Mouse (Mus musculus) stomach, postnatal 0 days (tissue): ENCODE results near the gene Eif2a. TPM values are rescaled to one million over a fixed set of nuclear protein-coding genes. Genes with fewer than 3 reads are reported as not detected.
A peak's percentile ranks its signal among the peaks of the same experiment; 100 is the strongest.

ENCODE experiments used
- ATAC-seq: fragments of 200-750 bp; cut with Nextera tagmentation; 2 replicates; pipeline ENCODE4 v1.8.0; 2017; ENCODE audit not compliant: low FRiP score, low TSS enrichment
- DNase-seq: peaks from one replicate; pipeline ENCODE4 v3.0.0-alpha.2; 2016; ENCODE audit warnings: low spot score
- H3K27ac ChIP-seq: fragments of 300-500 bp; sonication (generic); replicated peaks from 2 replicates; pipeline ENCODE4 v1.5.1; 2014; ENCODE audit warnings: mild to moderate bottlenecking, control low read depth
- H3K27me3 ChIP-seq: fragments of 300-500 bp; sonication (generic); 2 replicates; pipeline ENCODE4 v1.6.1; 2014; ENCODE audit warnings: low read length; ENCODE audit not compliant: control insufficient read depth, insufficient read depth
- H3K36me3 ChIP-seq: fragments of 300-500 bp; sonication (generic); 2 replicates; pipeline ENCODE4 v1.6.1; 2014; ENCODE audit warnings: low read length, mixed read lengths; ENCODE audit not compliant: control insufficient read depth, insufficient read depth
- H3K4me1 ChIP-seq: fragments of 300-500 bp; sonication (generic); replicated peaks from 2 replicates; pipeline ENCODE4 v1.6.1; 2014; ENCODE audit warnings: antibody characterized with exemption; ENCODE audit not compliant: control insufficient read depth, insufficient read depth
- H3K4me2 ChIP-seq: fragments of 300-500 bp; sonication (generic); replicated peaks from 2 replicates; pipeline ENCODE4 v1.6.1; 2014; ENCODE audit warnings: low read depth, mild to moderate bottlenecking, control low read depth, moderate library complexity
- H3K4me3 ChIP-seq: fragments of 300-500 bp; sonication (generic); 2 replicates; pipeline ENCODE4 v1.5.1; 2014; ENCODE audit warnings: low read depth, low read length, control low read depth
- H3K9ac ChIP-seq: fragments of 300-500 bp; sonication (generic); 2 replicates; pipeline ENCODE4 v1.6.1; 2014; ENCODE audit warnings: mild to moderate bottlenecking, low read length, control low read depth, mixed read lengths
- H3K9me3 ChIP-seq: fragments of 300-500 bp; sonication (generic); 2 replicates; pipeline ENCODE4 v1.6.1; 2016; ENCODE audit warnings: low read length; ENCODE audit not compliant: control insufficient read depth
- CTCF ChIP-seq: IDR thresholded peaks from 2 replicates; pipeline ENCODE4 v1.5.1; 2016; ENCODE audit warnings: antibody characterized with exemption, low read depth, mild to moderate bottlenecking, moderate library complexity
- EP300 ChIP-seq: optimal IDR thresholded peaks from 2 replicates; pipeline ENCODE3; 2016; ENCODE audit warnings: antibody characterized with exemption
- WGBS: fragments of 180-500 bp; shearing (Covaris S2); extraction: QIAGEN DNeasy Blood & Tissue Kit; methylation state at CpG from one replicate; pipeline ENCODE4 v1.1.7; 2014; 5-methylcytosine and 5-hydroxymethylcytosine counted together
- polyA plus RNA-seq: library from polyadenylated mRNA; unstranded; fragments of >200 nt; fragmentation: Nextera tagmentation; extraction: Ambion mirVana; gene quantifications from 2 replicates; pipeline ENCODE4 v1.2.1, GENCODE M21; 2015

Gene Eif2a
- polyA plus RNA-seq, 1 experiment from 2014 or later: 28.4 TPM

DNA sequence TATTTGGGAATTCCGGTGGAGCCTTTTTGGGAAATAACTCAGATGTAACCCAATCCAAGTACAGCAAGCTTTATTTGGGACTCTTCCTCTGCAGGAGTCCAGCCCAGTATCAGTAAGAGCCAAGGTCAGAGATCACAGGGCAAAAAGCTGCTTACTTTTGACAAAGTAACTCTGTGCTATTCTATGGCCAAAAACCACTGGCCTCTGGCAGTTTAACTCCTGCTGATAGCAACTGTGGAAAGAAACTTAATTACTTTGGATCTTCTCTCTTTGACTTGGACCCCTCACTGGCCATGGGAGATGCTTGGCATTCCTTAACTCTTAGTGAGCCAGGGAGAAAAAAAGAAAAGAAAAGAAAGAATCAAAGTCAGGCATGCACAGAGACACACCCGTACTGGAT, 35.8 kb downstream of the Eif2a start:
- H3K36me3 ChIP-seq: no peaks in the 10 kb centered on the region
- H3K4me3 ChIP-seq: no peak overlapping the region
- H3K9me3 ChIP-seq: no peaks in the 10 kb centered on the region
- no peaks in the 10 kb centered on the region for H3K4me1 ChIP-seq
- no peak overlapping the region for H3K9ac ChIP-seq
- ATAC-seq (no peak), DNase-seq (no peak)
- TF ChIP-seq EP300: no peak
- no peak overlapping the region for H3K27ac ChIP-seq
- WGBS: 40% methylated on average over 2 of the region's 2 CpGs
- H3K4me2 ChIP-seq: no peak overlapping the region
- no peaks in the 10 kb centered on the region for H3K27me3 ChIP-seq

DNA sequence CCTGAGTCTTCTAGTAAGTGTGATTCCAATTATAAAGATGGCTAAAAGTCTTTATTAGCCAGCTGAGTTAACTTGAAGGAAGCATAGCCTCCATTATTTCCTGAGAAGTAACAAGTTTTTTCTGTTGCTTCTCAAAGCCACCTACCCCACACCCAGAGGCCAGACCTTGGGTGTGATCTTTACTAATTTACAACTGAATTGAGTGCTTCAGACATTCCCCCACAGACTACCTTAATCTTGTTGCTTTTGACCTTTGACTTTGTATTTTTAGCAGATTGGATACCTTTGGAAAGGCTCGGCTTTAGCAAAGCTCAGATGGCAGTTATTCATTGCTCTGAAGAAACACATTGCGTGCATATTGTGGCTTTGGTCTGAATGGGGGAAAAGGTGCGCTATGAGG, 45.2 kb downstream of the Eif2a start:
- no peaks in the 10 kb centered on the region for H3K9me3 ChIP-seq
- TF ChIP-seq CTCF (no peak), EP300 (no peak)
- no peak overlapping the region for H3K4me3 ChIP-seq

DNA sequence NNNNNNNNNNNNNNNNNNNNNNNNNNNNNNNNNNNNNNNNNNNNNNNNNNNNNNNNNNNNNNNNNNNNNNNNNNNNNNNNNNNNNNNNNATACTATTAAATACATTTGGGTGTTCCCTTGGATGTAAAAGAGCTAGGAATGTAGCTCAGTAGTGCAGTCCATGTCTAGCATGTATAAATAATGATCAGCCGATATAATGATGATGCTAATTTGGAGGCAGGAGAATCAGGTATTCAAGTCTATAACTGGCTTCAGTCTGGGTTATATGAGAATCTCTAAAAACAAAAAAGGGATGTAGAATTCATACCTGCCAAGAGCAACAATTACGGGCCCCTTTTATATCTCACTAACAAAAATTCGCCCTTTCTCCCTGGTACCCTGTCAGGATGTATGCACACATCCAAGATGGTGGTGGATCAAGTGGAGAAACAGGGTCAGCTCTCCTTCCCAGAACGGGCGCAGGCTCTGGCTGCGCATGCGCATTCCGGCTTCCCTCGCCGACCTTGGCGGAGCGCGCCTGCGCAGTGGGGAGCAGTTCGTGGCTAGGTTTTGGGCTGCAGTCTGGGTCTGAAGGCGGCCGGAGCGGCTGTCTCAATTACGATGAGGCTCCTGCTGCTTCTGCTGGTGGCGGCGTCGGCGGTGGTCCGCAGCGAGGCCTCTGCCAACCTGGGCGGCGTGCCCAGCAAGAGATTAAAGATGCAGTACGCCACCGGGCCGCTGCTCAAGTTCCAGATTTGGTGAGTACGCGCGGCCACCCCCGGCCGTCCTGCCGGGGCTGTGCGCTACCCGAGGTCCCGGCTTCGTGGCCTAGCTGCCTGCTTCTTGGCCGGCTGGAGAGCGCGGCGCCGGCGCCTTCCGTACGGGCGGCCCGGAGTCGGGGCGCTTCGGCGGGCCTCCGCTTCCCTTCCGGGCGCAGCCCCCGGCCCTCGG, 50.8 kb downstream of the Eif2a start, which contains the start of gene Selenot:
Selenot (plus strand) TSS at position 500 of the 930 bp plus-strand sequence.
- H3K4me1 ChIP-seq: no peaks in the 10 kb centered on the region
- H3K36me3 ChIP-seq: peaks cover 5% of the 10 kb centered on the region; the same call in 1 of the 2 replicates
- no peaks in the 10 kb centered on the region for H3K9me3 ChIP-seq
- peak; percentile 92 for ATAC-seq
- DNase-seq: peak; percentile 95
- TF ChIP-seq CTCF: no peak
- TF ChIP-seq EP300: no peak
- peak within 1 kb of the TSS; percentile 98 for H3K4me3 ChIP-seq
- peak within 1 kb of the TSS; percentile 100 for H3K27ac ChIP-seq
- peak within 1 kb of the TSS; percentile 99 for H3K9ac ChIP-seq
- peak within 1 kb of the TSS; percentile 29 for H3K4me2 ChIP-seq
- WGBS: 2% methylated on average over 38 of the region's 59 CpGs
- no peaks in the 10 kb centered on the region for H3K27me3 ChIP-seq

More for the DNA sequence above, 45.2 kb downstream of the Eif2a start:
- no peak overlapping the region for H3K9ac ChIP-seq
- ATAC-seq: no peak
- no peak overlapping the region for H3K4me2 ChIP-seq
- no peaks in the 10 kb centered on the region for H3K4me1 ChIP-seq
- 79% methylated on average over 3 of the region's 3 CpGs for WGBS
- DNase-seq: no peak
- no peaks in the 10 kb centered on the region for H3K27me3 ChIP-seq
- H3K27ac ChIP-seq: no peak overlapping the region
- H3K36me3 ChIP-seq: no peaks in the 10 kb centered on the region

GRCm38 (mm10) chr3:58577067-58577503, 51.5 kb downstream of the Eif2a start:
- no peak; the same call in 1 of the 2 replicates for TF ChIP-seq CTCF
- no peaks in the 10 kb centered on the region for H3K4me1 ChIP-seq
- H3K4me3 ChIP-seq: peak overlapping the region; percentile 98
- peak overlapping the region; percentile 99 for H3K9ac ChIP-seq
- H3K9me3 ChIP-seq: no peaks in the 10 kb centered on the region
- DNase-seq: peak; percentile 60
- peaks cover 5% of the 10 kb centered on the region; the same call in 1 of the 2 replicates for H3K36me3 ChIP-seq
- no peaks in the 10 kb centered on the region for H3K27me3 ChIP-seq
- peak overlapping the region; percentile 100 for H3K27ac ChIP-seq
- ATAC-seq: peak; percentile 86
- peak overlapping the region; percentile 29 for H3K4me2 ChIP-seq
- 0% methylated on average over 27 of the region's 36 CpGs for WGBS

DNA sequence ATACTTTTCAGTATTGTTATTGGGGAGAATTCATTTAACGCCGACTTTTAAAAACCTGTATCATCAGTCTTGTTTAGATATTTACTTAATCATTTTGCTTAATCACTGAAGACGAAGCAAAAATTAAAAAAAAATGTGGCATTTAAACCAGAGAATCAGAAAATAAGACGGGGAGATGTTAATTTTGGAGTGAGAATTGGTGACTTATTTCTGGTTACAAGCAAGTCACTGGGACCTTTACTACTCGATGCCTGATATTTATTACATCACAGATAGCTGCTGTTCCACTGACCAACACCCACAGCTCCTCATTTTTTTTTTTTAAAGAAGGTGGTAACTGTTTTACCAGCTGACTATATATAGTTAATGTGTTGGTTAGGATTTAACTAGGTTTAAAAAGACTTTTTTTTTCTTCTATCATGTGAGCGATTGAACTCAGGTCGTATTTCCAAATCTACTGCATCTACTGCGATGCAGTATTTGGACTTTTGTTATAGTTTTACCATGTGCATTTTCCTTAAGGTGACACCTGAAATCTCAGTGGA, 52.0 kb downstream of the Eif2a start:
- Histone ChIP-seq H3K4me1 (no peaks in the 10 kb centered on the region), H3K9me3 (no peaks in the 10 kb centered on the region), H3K9ac (peak overlapping the region; percentile 99), H3K27me3 (no peaks in the 10 kb centered on the region), H3K4me2 (peak overlapping the region; percentile 29), H3K36me3 (peaks cover 5% of the 10 kb centered on the region; the same call in 1 of the 2 replicates), H3K27ac (no peak overlapping the region; the same call in 1 of the 2 replicates), H3K4me3 (peak overlapping the region; percentile 98)
- WGBS: 6% methylated on average over 8 of the region's 8 CpGs
- no peak for TF ChIP-seq CTCF
- TF ChIP-seq EP300: no peak
- DNase-seq (no peak), ATAC-seq (no peak)
